Mouse (Mus musculus): ENCODE results near the gene Erich2. TPM values are rescaled to one million over a fixed set of nuclear protein-coding genes. Genes with fewer than 3 reads are reported as not detected.

The Erich2 gene
- polyA plus RNA-seq, 1 experiment from 2014 or later, result 1.7 TPM

DNA sequence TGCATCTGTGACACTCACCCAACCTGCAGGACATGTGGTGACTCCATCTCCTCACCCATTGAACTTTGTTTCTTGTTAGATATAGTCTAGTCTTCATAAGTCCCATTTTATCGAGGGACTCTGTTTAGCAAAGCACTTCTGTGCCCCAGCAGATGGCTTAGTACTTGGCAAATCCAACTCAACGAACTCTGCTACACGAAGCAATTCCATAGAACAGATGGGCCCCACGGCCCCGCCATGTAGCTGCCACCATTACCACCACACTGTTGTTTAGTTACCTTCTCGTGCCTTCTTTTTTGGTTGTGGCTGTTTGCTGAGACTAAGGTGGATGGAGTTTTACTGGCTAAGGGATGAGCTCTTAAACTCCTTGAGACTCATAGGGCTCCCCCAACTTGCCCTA is 79.6 kb downstream of the Erich2 start:
- Histone ChIP-seq H3K9me3 (no peaks in the 10 kb centered on the region), H3K36me3 (no peaks in the 10 kb centered on the region), H3K27ac (no peak overlapping the region), H3K27me3 (peaks cover 6% of the 10 kb centered on the region; the same call in 1 of the 2 replicates), H3K4me2 (replicated peaks) (no peak overlapping the region), H3K4me1 (no peaks in the 10 kb centered on the region), H3K4me3 (no peak overlapping the region), H3K9ac (no peak overlapping the region)
- 85% methylated on average over 6 of the region's 6 CpGs for WGBS
- ATAC-seq (ENCODE audit: low FRiP score, low read depth), result no peak

Other genes with a start within 250 kb of the Erich2 start
- gene Sp5, start 33.9 kb upstream of the Erich2 start, polyA plus RNA-seq (2015; fragmentation: Nextera tagmentation; extraction: Ambion mirVana), result 3.2 TPM in 2 replicates
- gene Gad1, start 44.3 kb downstream of the Erich2 start, polyA plus RNA-seq (2015; fragmentation: Nextera tagmentation; extraction: Ambion mirVana), result 0.45 and 0.46 TPM in 2 replicates
- 164 and 170 TPM in 2 replicates for gene Gorasp2, start 152.8 kb downstream of the Erich2 start, polyA plus RNA-seq (2015; fragmentation: Nextera tagmentation; extraction: Ambion mirVana)
- 5.6 and 6.3 TPM in 2 replicates for gene Gm26558, start 153.3 kb downstream of the Erich2 start, polyA plus RNA-seq (2015; fragmentation: Nextera tagmentation; extraction: Ambion mirVana)